13 mouse cellular contexts compared by ENCODE assay signal in the genomic region with DNA sequence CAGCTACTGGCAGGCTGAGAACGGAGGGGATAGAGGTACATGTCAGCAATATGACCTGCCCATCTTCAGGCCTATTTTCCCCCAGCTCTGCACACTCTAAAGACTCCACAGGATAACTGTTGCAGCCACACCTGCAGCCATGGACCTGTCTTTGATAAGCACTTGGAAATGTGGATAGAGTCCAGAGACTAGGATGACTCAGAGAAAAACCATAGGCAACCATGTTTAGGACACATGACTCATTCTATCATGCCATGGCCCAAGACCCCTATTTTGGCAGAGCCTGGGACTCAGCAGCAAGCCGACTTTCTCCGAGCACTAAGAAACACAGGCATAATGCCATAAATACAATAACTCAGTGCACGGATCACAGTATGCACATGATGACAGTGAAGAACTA.
"Had no signal": no experiment of that assay in that cellular context is flagged by ENCODE, and none has a peak within 500 bp of the region (broad histone marks: within the 10 kb centered on the region; RNA-seq: fewer than 3 reads in every experiment).

No protein-coding gene starts in this region.

- H3K4me1 ChIP-seq: limb, embryonic 15.5 days had no signal

- H3K27ac ChIP-seq: kidney, embryonic 15.5 days; limb, embryonic 15.5 days had no signal

- H3K4me3 ChIP-seq: kidney, embryonic 15.5 days; limb, embryonic 15.5 days; liver, embryonic 15.5 days; lung, embryonic 15.5 days; midbrain, embryonic 12.5 days; neural tube, embryonic 15.5 days had no signal

- DNase-seq: kidney, postnatal 14 days; layer of hippocampus, postnatal 36 days; lung, postnatal 14 days; right cerebral cortex, adult 18-20 months; right cerebral cortex, postnatal 25 days; thymus, adult 18-20 months; thymus, postnatal 14 days had no signal

- H3K9me3 ChIP-seq: kidney, embryonic 15.5 days; limb, embryonic 15.5 days; liver, embryonic 15.5 days; lung, embryonic 15.5 days; midbrain, embryonic 12.5 days; neural tube, embryonic 15.5 days had no signal

- H3K4me2 ChIP-seq: kidney, embryonic 15.5 days; limb, embryonic 15.5 days; liver, embryonic 15.5 days; lung, embryonic 15.5 days; midbrain, embryonic 12.5 days; neural tube, embryonic 15.5 days had no signal

- H3K36me3 ChIP-seq: kidney, embryonic 15.5 days; limb, embryonic 15.5 days; liver, embryonic 15.5 days; lung, embryonic 15.5 days had no signal

- H3K27me3 ChIP-seq: kidney, embryonic 15.5 days; limb, embryonic 15.5 days; liver, embryonic 15.5 days; lung, embryonic 15.5 days; neural tube, embryonic 15.5 days had no signal

- H3K9ac ChIP-seq: kidney, embryonic 15.5 days; limb, embryonic 15.5 days; liver, embryonic 15.5 days; lung, embryonic 15.5 days; midbrain, embryonic 12.5 days; neural tube, embryonic 15.5 days had no signal
